Mouse (Mus musculus): ENCODE data around the gene Tgm4.

The Tgm4 gene

DNA sequence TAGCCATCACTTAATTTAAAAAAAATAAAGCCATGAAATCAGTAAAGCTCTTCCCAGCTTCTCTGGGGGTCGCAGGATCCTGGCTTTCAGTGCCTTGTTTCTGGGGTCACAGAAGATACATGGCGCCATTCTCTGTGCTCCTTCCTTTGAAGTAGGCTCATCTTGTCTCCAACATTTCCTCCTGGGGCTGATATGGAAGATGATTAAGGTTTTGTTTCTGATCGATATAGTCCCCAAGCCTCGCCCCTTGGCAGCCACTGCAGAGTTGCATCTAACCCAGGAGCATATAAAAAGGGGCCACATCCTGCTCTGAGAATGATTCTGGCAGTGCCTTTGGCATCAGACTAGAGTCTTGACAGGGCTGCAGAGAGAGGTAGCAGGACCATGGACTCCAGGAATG, at the start of gene Tgm4:
Tgm4 (plus strand) TSS at position 301 of the 400 bp plus-strand sequence.
- DNase-seq (ENCODE audit: low read depth) = no peak

DNA sequence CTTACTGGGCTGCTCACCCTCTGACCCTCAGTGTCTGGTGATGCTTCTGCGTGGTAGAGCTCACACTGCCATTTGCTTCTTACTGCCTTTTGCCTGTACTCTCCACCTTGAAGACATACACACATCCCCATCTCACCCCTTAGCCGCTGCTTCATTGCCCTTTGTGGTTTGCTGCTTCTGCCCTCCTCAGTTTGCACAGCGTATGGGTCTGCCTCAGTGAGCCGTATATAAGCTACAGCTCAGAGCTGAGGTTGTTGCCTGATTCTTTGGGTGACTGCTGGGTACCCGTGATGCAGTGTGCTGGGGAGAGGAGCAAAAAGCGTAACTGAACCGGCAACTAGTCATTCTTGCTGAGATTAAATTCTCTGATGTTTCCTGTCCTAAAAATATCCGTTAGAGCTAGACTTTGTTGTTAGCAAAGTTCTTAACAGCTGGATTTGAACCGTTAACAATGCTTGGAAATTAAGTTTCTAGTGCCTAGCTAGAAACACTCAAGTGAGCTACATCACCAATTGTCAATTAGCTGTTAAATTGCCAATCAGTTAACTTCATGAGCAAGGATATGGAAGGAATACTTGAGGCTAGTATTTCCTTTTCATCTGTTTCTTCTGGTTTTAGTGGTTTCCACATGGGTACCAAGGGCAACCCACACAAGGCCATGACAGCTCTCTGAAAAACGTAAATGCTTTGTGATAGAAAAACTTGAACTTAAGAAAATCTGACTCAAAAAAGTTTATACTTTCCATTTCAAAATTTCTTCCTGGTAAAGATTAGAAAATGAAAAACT, 35.9 kb upstream of the Tgm4 start:
- DNase-seq (ENCODE audit: low read depth) = no peak

DNA sequence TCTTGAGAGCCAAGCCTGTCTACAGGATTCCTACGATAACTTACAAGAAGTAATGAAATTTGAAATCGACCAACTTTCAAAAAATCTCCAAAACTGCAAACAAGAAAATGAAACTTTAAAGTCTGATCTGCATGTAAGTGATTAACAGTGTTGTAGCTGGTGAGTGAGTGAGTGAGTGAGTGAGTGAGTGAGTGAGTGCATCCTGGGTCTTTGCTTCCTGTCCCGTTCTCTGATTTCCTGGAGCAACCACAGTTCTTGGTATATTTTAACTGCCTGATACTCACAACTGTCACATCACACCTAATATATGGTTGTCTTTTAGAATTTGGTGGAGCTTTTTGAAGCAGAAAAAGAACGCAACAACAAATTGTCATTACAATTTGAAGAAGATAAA, 35.3 kb upstream of the Tgm4 start:
- no peak for DNase-seq (ENCODE audit: low read depth)

DNA sequence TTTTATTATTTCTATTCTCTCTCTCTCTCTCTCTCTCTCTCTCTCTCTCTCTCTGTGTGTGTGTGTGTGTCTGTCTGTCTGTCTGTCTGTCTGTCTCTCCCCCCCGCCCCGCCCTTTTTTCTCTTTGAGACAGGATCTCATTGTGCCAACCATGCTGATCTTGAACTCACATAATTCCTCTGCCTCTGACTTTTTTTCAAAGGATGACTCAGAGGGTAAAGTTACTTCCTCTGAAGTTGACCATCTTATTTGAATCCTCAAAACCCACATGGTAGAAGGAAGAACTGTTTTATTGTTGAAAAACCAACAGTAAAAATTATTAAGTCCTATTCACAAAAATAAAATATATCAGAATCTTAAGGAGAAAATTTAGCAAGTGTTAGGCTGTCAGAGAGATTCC, 29.8 kb upstream of the Tgm4 start:
- no peak for DNase-seq (ENCODE audit: low read depth)

DNA sequence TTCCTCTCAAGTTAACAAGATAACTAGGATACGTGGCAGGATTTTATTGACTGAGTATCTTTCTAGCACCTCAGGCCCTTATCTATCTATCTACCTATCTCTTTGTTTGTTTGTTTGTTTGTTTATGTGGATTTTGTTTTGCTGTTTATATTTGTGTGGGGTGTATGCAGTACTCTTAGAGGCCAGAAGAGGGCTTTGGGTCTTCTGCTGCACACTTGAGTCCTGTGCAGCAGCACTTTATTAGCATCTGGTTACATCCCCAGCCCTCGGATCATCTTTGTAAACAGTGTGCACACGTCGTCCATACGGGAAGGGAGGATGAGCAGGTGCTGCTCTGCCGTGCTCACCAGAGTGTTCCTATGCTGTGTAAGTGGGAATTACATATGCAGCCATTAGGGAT, 28.5 kb upstream of the Tgm4 start:
- no peak for DNase-seq (ENCODE audit: low read depth)

DNA sequence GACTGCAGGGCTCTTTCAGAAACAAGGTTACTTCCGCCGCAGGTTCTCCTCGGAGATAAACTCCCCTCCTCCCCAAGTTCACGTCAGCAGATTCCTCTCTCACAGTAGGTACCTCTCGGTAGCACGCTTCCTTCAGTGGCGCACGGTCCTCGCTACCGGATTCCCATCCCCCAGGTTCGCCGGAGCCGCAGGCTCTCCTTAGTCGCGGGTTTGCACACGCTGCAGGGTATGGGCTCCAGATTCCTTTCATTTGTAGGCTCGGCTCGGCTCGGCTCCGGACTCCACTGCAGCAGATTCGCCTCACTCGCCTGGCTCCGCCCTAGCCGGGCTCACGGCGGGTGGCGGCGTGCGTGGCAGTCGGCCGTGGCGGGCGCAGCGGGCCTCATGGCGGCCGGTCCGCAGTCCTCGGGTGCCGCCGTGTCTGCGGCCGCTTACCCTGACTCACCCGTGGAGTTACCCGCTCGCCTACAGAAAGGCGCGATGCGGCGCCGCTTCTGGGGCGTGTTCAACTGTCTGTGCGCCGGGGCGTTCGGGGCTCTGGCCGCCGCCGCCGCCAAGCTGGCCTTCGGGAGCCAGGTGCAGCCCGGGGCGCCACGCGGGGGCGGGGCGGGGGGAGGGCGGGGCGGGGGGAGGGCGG, 13.4 kb upstream of the Tgm4 start, which contains the start of gene Tmem42:
Tmem42 (plus strand) TSS at position 332 of the 637 bp plus-strand sequence.
- peak; percentile 56 for DNase-seq (ENCODE audit: low read depth)

DNA sequence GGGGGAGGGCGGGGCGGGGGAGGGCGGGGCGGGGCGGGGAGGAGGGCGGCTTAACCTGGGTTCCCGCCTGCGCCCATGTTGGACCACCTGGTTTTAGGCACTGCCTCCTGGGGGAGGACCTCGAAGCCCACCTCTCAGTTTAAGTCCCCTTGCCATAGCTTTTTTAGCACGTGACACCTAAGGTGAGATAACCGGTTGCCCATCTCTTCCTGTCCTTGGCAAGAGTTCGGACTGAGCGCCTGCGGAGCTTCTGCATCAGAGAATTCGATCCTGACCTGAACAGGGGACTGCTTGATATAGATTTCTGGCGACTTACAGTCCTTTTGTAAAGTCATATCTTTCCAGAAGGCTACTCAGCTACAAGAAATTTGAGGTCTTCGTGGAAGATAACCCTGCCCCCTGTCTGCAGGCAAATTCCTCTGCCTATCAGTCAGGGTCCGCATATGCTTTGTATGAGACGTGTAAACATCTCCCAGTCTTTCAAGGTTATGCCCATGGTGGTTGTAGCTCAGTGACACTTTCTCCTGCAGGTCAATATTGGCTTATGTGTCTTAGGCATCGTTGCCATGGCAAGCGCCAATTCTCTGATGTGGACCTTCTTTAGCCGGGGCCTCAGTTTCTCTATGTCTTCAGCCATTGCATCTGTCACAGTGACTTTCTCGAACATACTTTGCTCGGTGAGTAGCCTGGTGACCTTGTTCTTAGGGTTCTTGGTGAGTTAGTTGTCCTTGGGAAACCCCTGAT, 12.7 kb upstream of the Tgm4 start:
- no peak for DNase-seq (ENCODE audit: low read depth)

DNA sequence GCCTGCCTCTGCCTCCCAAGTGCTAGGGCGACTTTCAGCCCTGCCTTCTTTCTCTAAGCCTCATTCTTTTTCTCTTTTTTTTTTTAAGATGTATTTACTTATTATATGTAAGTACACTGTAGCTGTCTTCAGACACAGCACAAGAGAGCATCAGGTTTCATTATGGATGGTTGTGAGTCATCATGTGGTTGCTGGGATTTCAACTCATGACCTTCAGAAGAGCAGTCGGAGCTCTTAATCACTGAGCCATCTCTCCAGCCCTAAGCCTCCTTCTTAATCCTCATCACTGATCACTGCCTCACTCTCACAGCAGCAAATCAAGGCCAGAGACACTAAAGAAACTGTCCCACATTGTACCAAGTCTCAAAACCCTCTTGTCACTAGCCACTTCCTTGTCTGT, 10.3 kb upstream of the Tgm4 start:
- no peak for DNase-seq (ENCODE audit: low read depth)

DNA sequence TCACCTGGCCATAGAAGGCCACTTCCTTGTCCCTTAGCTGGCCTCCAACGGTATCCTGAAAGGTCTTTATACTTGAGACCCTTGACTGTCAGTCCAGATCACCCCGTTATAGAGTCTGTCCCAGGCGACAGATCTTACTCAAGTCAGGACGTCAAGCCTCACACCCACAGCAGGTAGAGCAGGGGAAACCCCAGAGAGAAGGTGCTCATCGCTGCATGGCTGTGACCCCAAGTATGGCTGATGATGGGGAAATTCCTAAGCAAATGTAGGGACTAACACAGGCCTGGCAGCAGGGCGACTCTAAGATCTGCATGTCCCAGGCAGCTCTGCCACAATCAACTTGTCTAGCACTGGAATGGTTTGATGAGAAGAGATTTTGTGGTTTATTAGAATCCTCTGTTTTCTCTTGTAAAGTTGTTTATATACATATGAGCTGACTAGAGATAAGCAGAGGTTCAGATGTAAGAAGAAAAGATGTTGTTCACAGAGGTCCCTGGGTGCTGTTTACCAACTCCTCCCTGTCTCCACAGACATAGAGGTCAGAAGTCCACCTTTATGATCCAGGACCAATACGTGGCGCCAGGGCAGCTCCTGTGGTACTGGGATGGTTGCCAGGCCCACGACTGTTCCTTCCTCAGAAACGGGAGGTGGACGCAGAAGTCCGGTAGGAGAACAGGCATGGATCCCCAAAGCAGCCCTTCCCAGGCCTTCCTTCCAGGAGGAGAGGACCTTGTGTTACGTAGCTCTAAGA, 2.9 kb upstream of the Tgm4 start:
- DNase-seq (ENCODE audit: low read depth) = no peak

DNA sequence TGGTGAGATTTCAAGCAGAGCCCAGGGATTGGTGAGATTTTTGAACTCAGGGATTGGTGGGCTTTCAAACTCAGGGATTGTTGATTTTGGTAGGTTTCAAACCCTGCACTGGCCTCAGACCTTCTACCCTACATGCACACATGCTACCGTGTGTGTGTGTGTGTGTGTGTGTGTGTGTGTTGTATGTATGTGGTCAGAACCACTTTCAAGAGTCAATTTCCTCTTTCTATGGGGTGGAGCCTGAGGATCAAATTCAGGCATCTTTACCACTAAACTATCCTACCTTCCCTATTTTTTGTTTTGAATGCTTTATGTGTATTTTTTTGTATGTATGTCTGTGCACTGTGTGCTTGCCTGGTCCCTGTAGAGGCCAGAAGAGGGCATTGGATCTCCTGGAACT, 13.1 kb downstream of the Tgm4 start:
- DNase-seq (ENCODE audit: low read depth) = no peak

DNA sequence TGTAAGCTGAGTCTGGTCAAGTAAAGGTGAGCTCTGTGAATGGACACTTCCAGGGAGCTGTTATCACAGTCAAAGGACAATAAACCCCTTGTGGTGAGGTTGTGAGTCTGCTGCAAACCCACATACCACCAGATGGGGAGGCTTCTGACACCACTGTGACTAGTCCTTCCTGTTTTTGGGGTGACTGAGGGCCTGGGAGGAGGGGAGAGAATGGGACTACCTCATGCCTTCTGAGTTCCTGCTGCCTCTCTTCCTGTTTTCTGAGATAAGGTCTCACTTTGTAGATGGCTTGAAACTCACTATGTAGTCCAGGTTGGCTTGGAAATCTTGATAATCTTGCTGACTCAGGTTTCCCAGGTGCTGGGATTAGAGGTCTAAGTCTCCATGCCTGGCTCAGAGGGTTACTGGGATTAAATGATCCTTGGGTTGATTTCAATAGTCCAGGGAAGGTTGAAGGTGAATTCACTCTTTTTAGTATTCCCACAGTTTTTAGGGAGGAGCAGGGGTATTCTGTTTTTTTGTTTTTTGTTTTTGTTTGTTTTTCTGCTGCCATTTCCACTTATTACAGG, 24.3 kb downstream of the Tgm4 start:
- DNase-seq (ENCODE audit: low read depth) = no peak

DNA sequence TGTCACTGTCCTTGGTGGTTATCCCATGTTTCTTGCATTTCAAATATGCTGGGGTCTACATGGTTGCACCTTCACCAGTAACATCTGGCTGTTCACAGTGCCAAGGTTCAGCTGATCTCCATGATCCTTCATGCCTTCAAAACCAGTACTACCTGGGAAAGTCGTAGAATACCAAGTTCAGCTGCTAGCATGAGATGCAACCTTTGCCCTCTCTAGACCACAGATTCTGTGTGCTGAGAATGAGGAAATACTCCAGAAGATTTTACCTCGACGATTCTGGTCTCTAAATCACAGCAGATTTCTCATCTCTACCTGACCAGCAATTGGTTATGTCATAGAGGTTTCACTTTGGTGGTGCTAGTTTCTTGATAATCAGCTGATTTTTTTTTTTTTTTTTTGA, 25.6 kb downstream of the Tgm4 start:
- DNase-seq (ENCODE audit: low read depth) = no peak

DNA sequence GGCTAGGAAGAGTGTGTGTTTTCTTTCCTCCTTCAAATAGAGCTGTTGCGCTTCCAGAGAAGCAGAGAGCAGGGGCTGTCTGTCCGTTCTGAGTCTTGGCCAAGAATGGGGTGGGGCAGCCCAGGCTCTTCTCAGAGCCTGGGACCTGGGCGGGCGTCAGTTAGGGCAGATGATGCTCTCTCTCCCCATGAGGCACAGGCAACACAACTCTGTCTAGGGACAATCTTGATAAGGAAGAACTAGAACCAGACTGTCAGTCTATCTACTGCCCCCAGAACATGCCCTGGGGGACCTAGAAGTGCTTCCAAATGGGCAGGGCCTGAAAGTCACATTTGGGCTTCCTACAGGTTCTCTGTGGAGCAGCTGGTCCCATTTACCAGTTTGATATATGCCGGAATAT, 44.6 kb downstream of the Tgm4 start:
- DNase-seq (ENCODE audit: low read depth) = peak; percentile 32

DNA sequence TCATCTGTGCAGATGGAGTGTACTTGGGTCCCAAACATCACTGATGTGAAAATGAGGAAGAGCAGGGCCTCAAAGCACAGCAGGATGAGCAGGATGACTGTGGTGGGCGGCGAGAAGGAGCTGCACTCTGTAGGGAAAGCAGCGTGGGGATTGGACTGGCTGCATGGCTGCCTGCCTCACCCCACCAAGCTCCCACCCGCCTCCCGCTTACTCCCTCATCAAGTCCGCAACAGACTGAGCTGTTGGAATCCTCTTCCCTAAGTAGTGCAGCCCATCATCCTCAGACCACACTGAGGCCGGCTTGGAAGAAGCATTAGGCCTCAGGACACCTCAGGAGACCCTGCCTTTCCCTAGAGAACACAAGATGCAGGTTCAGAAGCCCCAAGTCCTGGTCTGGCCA, 45.8 kb downstream of the Tgm4 start:
- DNase-seq (ENCODE audit: low read depth) = no peak

DNA sequence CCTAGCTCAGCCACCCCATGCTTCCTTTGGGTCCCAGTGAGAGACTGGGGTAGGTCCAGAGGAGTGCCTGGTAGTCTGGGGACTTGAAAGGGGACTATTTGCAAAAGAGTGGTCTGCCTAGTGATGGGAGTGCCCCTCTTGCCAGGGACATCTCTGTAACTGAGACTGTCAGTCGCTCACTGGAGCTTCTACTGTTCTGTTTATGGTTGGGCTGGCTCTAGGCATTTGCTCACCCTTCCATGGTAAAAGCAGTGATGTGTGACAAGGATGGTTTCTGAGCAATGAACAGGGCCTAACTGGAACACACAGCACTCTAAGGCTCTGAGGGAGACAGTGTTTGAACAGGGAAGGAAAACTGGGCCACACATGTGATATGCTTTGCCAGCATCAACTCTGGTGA, 46.3 kb downstream of the Tgm4 start:
- DNase-seq (ENCODE audit: low read depth) = no peak

DNA sequence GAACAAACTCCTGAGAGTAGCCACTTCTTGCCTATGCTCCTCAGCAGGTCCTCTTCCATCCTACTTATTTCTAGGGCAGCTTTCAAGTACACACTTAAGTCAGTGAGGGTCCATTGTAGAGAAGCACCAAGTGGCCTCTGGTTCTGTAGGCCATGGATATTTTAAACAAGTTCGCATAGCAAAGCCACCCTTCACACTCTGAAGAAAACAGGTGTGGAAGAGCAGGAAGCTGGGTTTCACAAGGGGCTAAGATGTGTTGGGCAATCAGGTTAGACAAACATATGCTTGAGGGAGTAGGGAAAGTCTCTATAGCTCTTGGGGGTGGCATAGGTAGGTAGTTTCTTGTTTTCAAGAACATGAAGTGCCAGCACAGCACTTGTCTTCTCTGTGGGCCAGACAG, 50.8 kb downstream of the Tgm4 start:
- DNase-seq (ENCODE audit: low read depth) = no peak

DNA sequence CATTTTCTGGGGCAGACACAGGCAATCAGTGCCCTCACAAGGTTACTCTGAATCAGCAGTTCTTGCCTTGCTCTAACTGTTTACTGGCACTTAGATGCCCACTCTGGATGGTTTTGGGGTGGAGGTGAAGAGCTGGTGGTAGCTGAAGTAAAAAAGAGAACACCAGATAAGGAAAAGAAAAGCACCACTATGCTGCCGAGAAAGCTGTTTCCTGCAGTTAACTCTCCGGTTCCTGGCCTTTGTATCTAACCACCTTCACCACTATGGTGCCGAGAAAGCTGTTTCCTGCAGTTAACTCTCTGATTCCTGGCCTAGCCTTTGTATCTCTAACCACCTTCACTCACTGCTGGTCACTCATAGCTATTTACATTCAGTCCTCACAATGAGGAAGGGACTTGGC, 53.0 kb downstream of the Tgm4 start:
- DNase-seq (ENCODE audit: low read depth) = no peak

DNA sequence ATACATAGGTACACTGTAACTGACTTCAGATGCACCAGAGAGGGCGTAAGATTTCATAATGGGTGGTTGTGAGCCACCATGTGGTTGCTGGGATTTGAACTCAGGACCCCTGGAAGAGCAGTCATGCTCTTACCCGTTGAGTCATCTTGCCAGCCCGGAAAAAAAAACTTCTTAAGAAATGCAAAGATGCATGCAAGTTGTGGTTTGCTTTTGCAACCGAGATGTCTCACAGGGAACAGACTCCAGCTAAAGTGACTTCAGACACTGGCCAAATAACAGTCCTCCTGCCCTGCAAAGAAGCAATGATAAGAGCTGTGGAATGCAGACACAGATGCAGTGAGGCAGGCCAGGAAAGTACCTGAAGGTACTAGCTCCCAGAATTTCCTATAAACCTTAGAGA, 56.3 kb downstream of the Tgm4 start:
- DNase-seq (ENCODE audit: low read depth) = no peak

DNA sequence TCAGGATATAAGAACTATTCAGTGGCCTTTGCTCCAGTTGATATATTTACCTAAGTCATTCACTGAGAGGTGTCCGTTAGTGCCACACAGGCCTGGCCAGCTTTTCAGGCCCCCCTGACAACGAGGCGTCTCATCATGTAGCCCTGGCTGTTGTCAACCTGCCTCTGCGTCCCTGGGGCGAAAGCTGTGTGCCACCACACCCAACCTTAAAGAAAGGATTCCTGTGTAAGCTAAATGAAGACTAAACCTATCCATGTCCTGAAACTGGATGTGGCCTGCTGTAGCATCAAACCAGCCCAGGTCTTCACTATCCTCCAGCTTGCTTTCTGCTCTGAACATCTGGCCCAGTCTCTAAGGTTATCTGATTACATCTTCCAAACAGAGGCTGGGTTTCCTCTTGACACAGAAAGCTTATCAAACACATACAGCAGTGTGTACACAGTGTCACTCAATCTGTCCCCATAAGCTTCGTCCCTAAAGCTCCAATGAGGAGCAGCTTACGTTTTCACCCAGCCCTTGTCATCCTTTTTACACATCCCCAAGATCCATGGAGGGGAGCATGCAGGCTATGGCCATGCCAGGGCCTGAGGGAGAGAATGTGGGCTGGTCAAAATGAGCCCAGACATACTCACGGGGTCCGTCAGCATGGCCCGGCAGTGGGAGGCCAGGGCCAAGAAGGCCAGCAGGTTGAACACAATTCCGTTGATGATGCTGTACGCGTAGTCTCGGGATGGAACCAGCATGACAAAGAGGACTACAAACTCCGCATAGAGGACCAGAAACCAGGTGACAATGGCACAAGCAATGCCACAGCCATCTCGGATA, 65.3 kb downstream of the Tgm4 start:
- DNase-seq (ENCODE audit: low read depth) = peak; percentile 16

DNA sequence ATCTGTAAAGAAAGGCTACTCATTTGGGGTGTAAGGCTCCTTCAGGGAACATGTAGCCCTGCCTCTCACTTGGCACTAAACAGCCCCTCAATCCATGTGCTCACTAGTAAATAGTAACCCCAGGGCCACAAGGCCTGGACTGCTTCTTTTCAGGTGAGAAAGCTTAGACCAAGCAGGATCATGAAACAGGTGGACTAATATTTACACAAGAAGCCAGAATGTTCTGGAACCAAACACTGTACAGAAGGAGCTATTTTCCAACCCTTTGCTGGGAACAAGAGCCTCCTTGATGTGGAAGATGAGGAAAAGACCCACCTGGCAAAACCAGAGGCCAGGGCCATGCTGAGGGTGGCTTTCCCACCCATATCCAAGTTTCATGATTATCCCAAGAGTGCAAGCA, 68.9 kb downstream of the Tgm4 start:
- DNase-seq (ENCODE audit: low read depth) = no peak

DNA sequence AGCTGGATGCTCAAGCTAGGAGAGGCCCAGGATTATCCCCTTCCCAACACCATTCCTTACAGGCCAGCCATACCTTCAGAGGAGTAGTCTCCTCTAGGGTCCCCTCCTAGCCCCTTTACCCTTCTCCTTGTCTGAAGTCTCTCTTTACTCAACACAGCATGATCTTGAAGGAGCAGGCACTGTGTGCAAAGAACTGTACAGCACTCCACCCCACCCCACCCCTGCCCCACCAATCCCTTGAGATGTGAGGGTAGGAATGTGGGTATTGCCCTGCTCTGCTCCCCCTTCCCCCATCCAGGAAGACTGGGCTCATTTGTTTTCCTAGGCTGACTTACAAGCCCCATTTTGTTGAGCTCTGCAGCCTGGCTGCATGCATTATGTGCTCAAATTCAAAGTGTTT, 69.8 kb downstream of the Tgm4 start:
- DNase-seq (ENCODE audit: low read depth) = no peak
